Mouse (Mus musculus) testis, adult 2 months (tissue): Measurements from ENCODE around the gene Ufm1. TPM values are rescaled to one million over a fixed set of nuclear protein-coding genes. Genes with fewer than 3 reads are reported as not detected.

ENCODE experiments used
- H3K27ac ChIP-seq: fragments of 200-500 bp; 2 replicates; pipeline ENCODE4 v1.5.1; 2012; ENCODE audit warnings: low read depth, low read length; ENCODE audit not compliant: control insufficient read depth, insufficient read depth
- H3K27me3 ChIP-seq: fragments of 200-500 bp; 2 replicates; pipeline ENCODE4 v1.6.1; 2012; ENCODE audit warnings: mild to moderate bottlenecking, low read length, moderate library complexity; ENCODE audit not compliant: control insufficient read depth, insufficient read depth
- H3K36me3 ChIP-seq: fragments of 200-500 bp; 2 replicates; pipeline ENCODE4 v1.6.1; 2012; ENCODE audit warnings: mild to moderate bottlenecking, low read length; ENCODE audit not compliant: control insufficient read depth, insufficient read depth
- H3K4me1 ChIP-seq: fragments of 200-500 bp; 2 replicates; pipeline ENCODE4 v1.6.1; 2012; ENCODE audit warnings: low read length; ENCODE audit not compliant: control insufficient read depth, insufficient read depth
- H3K4me3 ChIP-seq: fragments of 200-500 bp; 2 replicates; pipeline ENCODE4 v1.5.1; 2012; ENCODE audit warnings: low read depth, mild to moderate bottlenecking, low read length, moderate library complexity, mixed read lengths; ENCODE audit not compliant: control insufficient read depth
- CTCF ChIP-seq: fragments of 200-500 bp; IDR thresholded peaks from 2 replicates; pipeline ENCODE4 v1.5.1; 2012; ENCODE audit warnings: low read depth, mild to moderate bottlenecking, inconsistent platforms, low read length, moderate library complexity; ENCODE audit not compliant: control insufficient read depth, insufficient read depth, insufficient replicate concordance
- POLR2A ChIP-seq: fragments of 200-500 bp; IDR thresholded peaks from 2 replicates; pipeline ENCODE4 v1.6.1; 2012; ENCODE audit warnings: low read depth, mild to moderate bottlenecking, inconsistent platforms, low read length, moderate library complexity; ENCODE audit not compliant: control insufficient read depth
- polyA plus RNA-seq: library from polyadenylated mRNA; depleted of rRNA; stranded (reverse); fragments of >200 nt; gene quantifications from 2 replicates; pipeline ENCODE4 v1.2.3, GENCODE M21; 2012; rRNA removed

The Ufm1 gene
- polyA plus RNA-seq, 1 experiment, result 7.0 TPM

- Histone ChIP-seq H3K27ac (no peak overlapping the region), H3K36me3 (peaks cover under 1% of the 10 kb centered on the region), H3K4me1 (no peaks in the 10 kb centered on the region), H3K27me3 (no peaks in the 10 kb centered on the region), H3K4me3 (no peak overlapping the region)
- no peak for TF ChIP-seq CTCF
Observed at GRCm38 (mm10) chr3:53854261-53854660, 9.4 kb downstream of the Ufm1 start.

GRCm38 (mm10) chr3:53848262-53848661, 15.4 kb downstream of the Ufm1 start:
- Histone ChIP-seq H3K4me1 (no peaks in the 10 kb centered on the region), H3K27ac (no peak overlapping the region), H3K4me3 (no peak overlapping the region), H3K36me3 (no peaks in the 10 kb centered on the region), H3K27me3 (no peaks in the 10 kb centered on the region)
- TF ChIP-seq POLR2A (no peak), CTCF (no peak)

GRCm38 (mm10) chr3:53847726-53848125, 15.9 kb downstream of the Ufm1 start:
- Histone ChIP-seq H3K4me1 (no peaks in the 10 kb centered on the region), H3K27ac (no peak overlapping the region), H3K36me3 (no peaks in the 10 kb centered on the region), H3K4me3 (no peak overlapping the region), H3K27me3 (no peaks in the 10 kb centered on the region)
- TF ChIP-seq POLR2A (no peak), CTCF (no peak)

- no peak overlapping the region for H3K4me3 ChIP-seq
- TF ChIP-seq CTCF (no peak), POLR2A (no peak)
- no peaks in the 10 kb centered on the region for H3K27me3 ChIP-seq
- H3K27ac ChIP-seq, result no peak overlapping the region
- no peaks in the 10 kb centered on the region for H3K4me1 ChIP-seq
- no peaks in the 10 kb centered on the region for H3K36me3 ChIP-seq
Observed at GRCm38 (mm10) chr3:53846206-53846928, 17.3 kb downstream of the Ufm1 start.

GRCm38 (mm10) chr3:53844786-53845185, 18.8 kb downstream of the Ufm1 start, which contains the start of gene Gm10985:
Gene Gm10985, plus strand, starts transcription at chr3:53845086.
- H3K4me3 ChIP-seq, result no peak within 1 kb of the TSS
- TF ChIP-seq POLR2A, result no peak
- TF ChIP-seq CTCF, result no peak
- no peak within 1 kb of the TSS for H3K27ac ChIP-seq
- no peaks in the 10 kb centered on the region for H3K4me1 ChIP-seq
- H3K27me3 ChIP-seq, result no peaks in the 10 kb centered on the region
- H3K36me3 ChIP-seq, result no peaks in the 10 kb centered on the region

GRCm38 (mm10) chr3:53834238-53834637, 29.4 kb downstream of the Ufm1 start:
- TF ChIP-seq CTCF (no peak), POLR2A (no peak)

GRCm38 (mm10) chr3:53813421-53813977, 50.1 kb downstream of the Ufm1 start:
- no peak overlapping the region for H3K27ac ChIP-seq
- H3K4me1 ChIP-seq, result no peaks in the 10 kb centered on the region; the same call in 1 of the 2 replicates
- H3K36me3 ChIP-seq, result no peaks in the 10 kb centered on the region
- H3K27me3 ChIP-seq, result no peaks in the 10 kb centered on the region
- H3K4me3 ChIP-seq, result no peak overlapping the region
- no peak for TF ChIP-seq POLR2A
- no peak for TF ChIP-seq CTCF

More at GRCm38 (mm10) chr3:53834238-53834637, 29.4 kb downstream of the Ufm1 start:
- Histone ChIP-seq H3K4me1 (no peaks in the 10 kb centered on the region), H3K36me3 (no peaks in the 10 kb centered on the region), H3K27ac (no peak overlapping the region), H3K4me3 (no peak overlapping the region), H3K27me3 (no peaks in the 10 kb centered on the region)

Other genes with a start within 250 kb of the Ufm1 start
- 0.79 and 0.98 TPM in 2 replicates for gene Frem2, start 206.5 kb downstream of the Ufm1 start, polyA plus RNA-seq
- not detected in 2 replicates for gene Gm10985, start 18.7 kb downstream of the Ufm1 start, polyA plus RNA-seq